Mouse (Mus musculus): Measurements from ENCODE around the gene Pfdn2.

Pfdn2 gene

GRCm38 (mm10) chr1:171356814-171357213 is 11.3 kb downstream of the Pfdn2 start:
- DNase-seq = no peak

- no peak for DNase-seq
Observed at GRCm38 (mm10) chr1:171358421-171358820, 13.0 kb downstream of the Pfdn2 start.

GRCm38 (mm10) chr1:171360253-171360652 is 14.8 kb downstream of the Pfdn2 start:
- peak; percentile 43 for DNase-seq

- peak; percentile 86 for DNase-seq
Observed at GRCm38 (mm10) chr1:171360656-171361055, 15.2 kb downstream of the Pfdn2 start, which contains the start of gene Klhdc9. Gene Klhdc9, minus strand, starts transcription at chr1:171360798.

GRCm38 (mm10) chr1:171361106-171362103 is 15.9 kb downstream of the Pfdn2 start:
- peak; percentile 72 for DNase-seq

- no peak for DNase-seq
Observed at GRCm38 (mm10) chr1:171365934-171366333, 20.5 kb downstream of the Pfdn2 start.

- no peak for DNase-seq
Observed at GRCm38 (mm10) chr1:171369845-171370556, 24.5 kb downstream of the Pfdn2 start, which contains the start of gene Nectin4. Gene Nectin4, plus strand, starts transcription at chr1:171370099.

- no peak for DNase-seq
Observed at GRCm38 (mm10) chr1:171372880-171373279, 27.4 kb downstream of the Pfdn2 start.

GRCm38 (mm10) chr1:171373946-171374345 is 28.5 kb downstream of the Pfdn2 start:
- DNase-seq = no peak

GRCm38 (mm10) chr1:171375646-171376097 is 30.2 kb downstream of the Pfdn2 start:
- DNase-seq = no peak

- no peak for DNase-seq
Observed at GRCm38 (mm10) chr1:171378298-171378697, 32.8 kb downstream of the Pfdn2 start.

- DNase-seq = peak; percentile 70
Observed at GRCm38 (mm10) chr1:171379935-171380599, 34.6 kb downstream of the Pfdn2 start.

GRCm38 (mm10) chr1:171382096-171382620 is 36.7 kb downstream of the Pfdn2 start:
- DNase-seq = no peak

GRCm38 (mm10) chr1:171384361-171384760 is 38.9 kb downstream of the Pfdn2 start:
- DNase-seq = no peak

- no peak for DNase-seq
Observed at GRCm38 (mm10) chr1:171385171-171385570, 39.7 kb downstream of the Pfdn2 start.

- no peak for DNase-seq
Observed at GRCm38 (mm10) chr1:171387099-171387498, 41.6 kb downstream of the Pfdn2 start.

- no peak for DNase-seq
Observed at GRCm38 (mm10) chr1:171388376-171389102, 43.1 kb downstream of the Pfdn2 start, which contains the start of gene Arhgap30. Gene Arhgap30, plus strand, starts transcription at chr1:171388954.

GRCm38 (mm10) chr1:171390101-171390500 is 44.6 kb downstream of the Pfdn2 start:
- no peak for DNase-seq

GRCm38 (mm10) chr1:171401821-171402220 is 56.4 kb downstream of the Pfdn2 start:
- DNase-seq = no peak

- no peak for DNase-seq
Observed at GRCm38 (mm10) chr1:171402991-171403390, 57.5 kb downstream of the Pfdn2 start.

GRCm38 (mm10) chr1:171407263-171407662 is 61.8 kb downstream of the Pfdn2 start:
- no peak for DNase-seq

Measured in right cerebral cortex, postnatal 4 days (tissue).